Mouse (Mus musculus) hindbrain, embryonic 10.5 days (tissue): ENCODE measurements at regions not wholly inside any gene's neighbourhood (a gene's known extent, or its start where the extent isn't known, plus 50 kb on each side); places are given as distances from the start of the nearest gene placed in this dataset.

Experiments
- DNase-seq: peaks from one replicate; pipeline ENCODE4 v3.0.0-alpha.2; 2017; ENCODE audit warnings: low spot score
- H3K27ac ChIP-seq: fragments of 300-500 bp; sonication (generic); 2 replicates; pipeline ENCODE4 v1.5.1; 2016; ENCODE audit warnings: mild to moderate bottlenecking, moderate library complexity
- H3K27me3 ChIP-seq: fragments of 300-500 bp; sonication (generic); 2 replicates; pipeline ENCODE4 v1.6.1; 2016; ENCODE audit warnings: mild to moderate bottlenecking; ENCODE audit not compliant: poor library complexity, insufficient read depth, severe bottlenecking
- H3K36me3 ChIP-seq: fragments of 300-500 bp; sonication (generic); 2 replicates; pipeline ENCODE4 v1.6.1; 2016; ENCODE audit warnings: mild to moderate bottlenecking, moderate library complexity
- H3K4me1 ChIP-seq: fragments of 300-500 bp; sonication (generic); replicated peaks from 2 replicates; pipeline ENCODE4 v1.6.1; 2016; ENCODE audit warnings: mild to moderate bottlenecking
- H3K4me3 ChIP-seq: fragments of 300-500 bp; sonication (generic); 2 replicates; pipeline ENCODE4 v1.5.1; 2016; ENCODE audit warnings: mild to moderate bottlenecking, moderate library complexity
- H3K9me3 ChIP-seq: fragments of 300-500 bp; sonication (generic); 2 replicates; pipeline ENCODE4 v1.6.1; 2016; ENCODE audit warnings: mild to moderate bottlenecking, moderate library complexity
- WGBS: fragments of 180-500 bp; shearing (Covaris S2); methylation state at CpG from one replicate; pipeline ENCODE4 v1.1.7; 2016; 5-methylcytosine and 5-hydroxymethylcytosine counted together

GRCm38 (mm10) chr1:185104945-185105884 lies 98.7 kb upstream of the Rab3gap2 start:
- whole genome bisulfite sequencing: 28% methylated on average over 7 of the region's 7 CpGs
- H3K4me3 ChIP-seq: no peak overlapping the region
- H3K27ac ChIP-seq: no peak overlapping the region
- H3K4me1 ChIP-seq: peaks cover 17% of the 10 kb centered on the region
- DNase-seq: peak; percentile 20
- H3K9me3 ChIP-seq: no peaks in the 10 kb centered on the region
- no peaks in the 10 kb centered on the region for H3K27me3 ChIP-seq
- no peaks in the 10 kb centered on the region for H3K36me3 ChIP-seq

- WGBS: 88% methylated on average over 4 of the region's 4 CpGs
- no peak for DNase-seq
These were observed 100.1 kb upstream of the Rab3gap2 start for GRCm38 (mm10) chr1:185103803-185104202.

GRCm38 (mm10) chr1:185098975-185099958 lies 99.9 kb upstream of the Mark1 start:
- peaks cover 16% of the 10 kb centered on the region for H3K27me3 ChIP-seq
- H3K9me3 ChIP-seq: no peaks in the 10 kb centered on the region
- H3K36me3 ChIP-seq: no peaks in the 10 kb centered on the region
- 12% methylated on average over 18 of the region's 18 CpGs for WGBS
- peaks cover 24% of the 10 kb centered on the region for H3K4me1 ChIP-seq
- peak overlapping the region; percentile 34 for H3K4me3 ChIP-seq
- DNase-seq: peak; percentile 37
- peak overlapping the region; percentile 82 for H3K27ac ChIP-seq

More at GRCm38 (mm10) chr1:185103803-185104202, 100.1 kb upstream of the Rab3gap2 start:
- H3K27me3 ChIP-seq: peaks cover 2% of the 10 kb centered on the region; the same call in 1 of the 2 replicates
- H3K27ac ChIP-seq: no peak overlapping the region
- no peaks in the 10 kb centered on the region for H3K36me3 ChIP-seq
- H3K4me3 ChIP-seq: no peak overlapping the region
- peaks cover 30% of the 10 kb centered on the region for H3K4me1 ChIP-seq
- no peaks in the 10 kb centered on the region for H3K9me3 ChIP-seq

- WGBS: 8% methylated on average over 17 of the region's 17 CpGs
- peak overlapping the region; percentile 34 for H3K4me3 ChIP-seq
These were observed 99.0 kb upstream of the Mark1 start for GRCm38 (mm10) chr1:185098195-185098974.

GRCm38 (mm10) chr1:185096741-185097140 lies 97.4 kb upstream of the Mark1 start:
- no peaks in the 10 kb centered on the region for H3K9me3 ChIP-seq
- no peak for DNase-seq
- H3K36me3 ChIP-seq: no peaks in the 10 kb centered on the region
- H3K27ac ChIP-seq: no peak overlapping the region
- no peak overlapping the region for H3K4me3 ChIP-seq
- peaks cover 28% of the 10 kb centered on the region for H3K4me1 ChIP-seq
- 87% methylated on average over 4 of the region's 4 CpGs for WGBS
- peaks cover 16% of the 10 kb centered on the region for H3K27me3 ChIP-seq

More at GRCm38 (mm10) chr1:185098195-185098974, 99.0 kb upstream of the Mark1 start:
- no peak for DNase-seq
- Histone ChIP-seq H3K9me3 (no peaks in the 10 kb centered on the region), H3K36me3 (no peaks in the 10 kb centered on the region), H3K27me3 (peaks cover 16% of the 10 kb centered on the region), H3K27ac (peak overlapping the region; percentile 82), H3K4me1 (peaks cover 24% of the 10 kb centered on the region)

- no peaks in the 10 kb centered on the region for H3K36me3 ChIP-seq
- no peaks in the 10 kb centered on the region for H3K9me3 ChIP-seq
- peaks cover 12% of the 10 kb centered on the region for H3K4me1 ChIP-seq
- no peak overlapping the region for H3K4me3 ChIP-seq
- DNase-seq: no peak
- WGBS: 87% methylated on average over 5 of the region's 5 CpGs
- H3K27ac ChIP-seq: no peak overlapping the region
- H3K27me3 ChIP-seq: peaks cover 7% of the 10 kb centered on the region
These were observed 93.4 kb upstream of the Mark1 start for GRCm38 (mm10) chr1:185092757-185093156.

- Histone ChIP-seq H3K4me1 (peaks cover 11% of the 10 kb centered on the region), H3K27ac (0 out of 2 replicates have a peak overlapping the region, but pooled peaks have one; percentile 12), H3K36me3 (no peaks in the 10 kb centered on the region), H3K27me3 (no peaks in the 10 kb centered on the region), H3K4me3 (no peak overlapping the region), H3K9me3 (no peaks in the 10 kb centered on the region)
- WGBS: 50% methylated on average over 21 of the region's 21 CpGs
- DNase-seq: no peak
These were observed 92.6 kb upstream of the Mark1 start for GRCm38 (mm10) chr1:185091816-185092558.

- H3K4me3 ChIP-seq: no peak overlapping the region
- no peaks in the 10 kb centered on the region for H3K9me3 ChIP-seq
- H3K27ac ChIP-seq: no peak overlapping the region
- 85% methylated on average over 2 of the region's 2 CpGs for WGBS
- H3K27me3 ChIP-seq: no peaks in the 10 kb centered on the region
- peaks cover 11% of the 10 kb centered on the region for H3K4me1 ChIP-seq
- no peaks in the 10 kb centered on the region for H3K36me3 ChIP-seq
- no peak for DNase-seq
These were observed 89.8 kb upstream of the Mark1 start for GRCm38 (mm10) chr1:185089196-185089595.

GRCm38 (mm10) chr1:185083191-185083590 lies 83.8 kb upstream of the Mark1 start:
- Histone ChIP-seq H3K27me3 (no peaks in the 10 kb centered on the region), H3K4me3 (no peak overlapping the region), H3K4me1 (peaks cover 15% of the 10 kb centered on the region), H3K27ac (no peak overlapping the region), H3K36me3 (no peaks in the 10 kb centered on the region), H3K9me3 (no peaks in the 10 kb centered on the region)
- WGBS: 78% methylated on average over 5 of the region's 5 CpGs
- DNase-seq: no peak

GRCm38 (mm10) chr1:185080118-185080517 lies 80.7 kb upstream of the Mark1 start:
- Histone ChIP-seq H3K27ac (0 out of 2 replicates have a peak overlapping the region, but pooled peaks have one; percentile 6), H3K27me3 (no peaks in the 10 kb centered on the region), H3K4me1 (peaks cover 15% of the 10 kb centered on the region), H3K9me3 (no peaks in the 10 kb centered on the region), H3K36me3 (no peaks in the 10 kb centered on the region), H3K4me3 (no peak overlapping the region)
- WGBS: 24% methylated on average over 3 of the region's 3 CpGs
- no peak for DNase-seq

- 0 out of 2 replicates have a peak overlapping the region, but pooled peaks have one; percentile 6 for H3K27ac ChIP-seq
- no peaks in the 10 kb centered on the region for H3K27me3 ChIP-seq
- no peaks in the 10 kb centered on the region for H3K36me3 ChIP-seq
- H3K4me3 ChIP-seq: no peak overlapping the region
- 52% methylated on average over 5 of the region's 5 CpGs for WGBS
- no peak for DNase-seq
- H3K4me1 ChIP-seq: peaks cover 15% of the 10 kb centered on the region
- no peaks in the 10 kb centered on the region for H3K9me3 ChIP-seq
These were observed 80.0 kb upstream of the Mark1 start for GRCm38 (mm10) chr1:185079331-185079880.
